Mouse (Mus musculus) testis, adult 2 months (tissue): ENCODE measurements around the gene Olfr930. TPM values are rescaled to one million over a fixed set of nuclear protein-coding genes. Genes with fewer than 3 reads are reported as not detected.

Source experiments
- H3K27ac ChIP-seq: fragments of 200-500 bp; 2 replicates; pipeline ENCODE4 v1.5.1; 2012; ENCODE audit warnings: low read depth, low read length; ENCODE audit not compliant: control insufficient read depth, insufficient read depth
- H3K27me3 ChIP-seq: fragments of 200-500 bp; 2 replicates; pipeline ENCODE4 v1.6.1; 2012; ENCODE audit warnings: mild to moderate bottlenecking, low read length, moderate library complexity; ENCODE audit not compliant: control insufficient read depth, insufficient read depth
- H3K36me3 ChIP-seq: fragments of 200-500 bp; 2 replicates; pipeline ENCODE4 v1.6.1; 2012; ENCODE audit warnings: mild to moderate bottlenecking, low read length; ENCODE audit not compliant: control insufficient read depth, insufficient read depth
- H3K4me1 ChIP-seq: fragments of 200-500 bp; 2 replicates; pipeline ENCODE4 v1.6.1; 2012; ENCODE audit warnings: low read length; ENCODE audit not compliant: control insufficient read depth, insufficient read depth
- H3K4me3 ChIP-seq: fragments of 200-500 bp; 2 replicates; pipeline ENCODE4 v1.5.1; 2012; ENCODE audit warnings: low read depth, mild to moderate bottlenecking, low read length, moderate library complexity, mixed read lengths; ENCODE audit not compliant: control insufficient read depth
- CTCF ChIP-seq: fragments of 200-500 bp; IDR thresholded peaks from 2 replicates; pipeline ENCODE4 v1.5.1; 2012; ENCODE audit warnings: low read depth, mild to moderate bottlenecking, inconsistent platforms, low read length, moderate library complexity; ENCODE audit not compliant: control insufficient read depth, insufficient read depth, insufficient replicate concordance
- POLR2A ChIP-seq: fragments of 200-500 bp; IDR thresholded peaks from 2 replicates; pipeline ENCODE4 v1.6.1; 2012; ENCODE audit warnings: low read depth, mild to moderate bottlenecking, inconsistent platforms, low read length, moderate library complexity; ENCODE audit not compliant: control insufficient read depth
- polyA plus RNA-seq: library from polyadenylated mRNA; depleted of rRNA; stranded (reverse); fragments of >200 nt; gene quantifications from 2 replicates; pipeline ENCODE4 v1.2.3, GENCODE M21; 2012; rRNA removed

The Olfr930 gene
- polyA plus RNA-seq, result 0.16 and 0.19 TPM in 2 replicates

- no peaks in the 10 kb centered on the region for H3K27me3 ChIP-seq
- H3K27ac ChIP-seq, result no peak within 1 kb of the TSS
- TF ChIP-seq CTCF (no peak), POLR2A (no peak)
- no peaks in the 10 kb centered on the region for H3K4me1 ChIP-seq
- no peak within 1 kb of the TSS for H3K4me3 ChIP-seq
- H3K36me3 ChIP-seq, result no peaks in the 10 kb centered on the region
Measured at GRCm38 (mm10) chr9:38929509-38929908, at the start of gene Olfr930. Gene Olfr930, plus strand, starts transcription at chr9:38929809.

DNA sequence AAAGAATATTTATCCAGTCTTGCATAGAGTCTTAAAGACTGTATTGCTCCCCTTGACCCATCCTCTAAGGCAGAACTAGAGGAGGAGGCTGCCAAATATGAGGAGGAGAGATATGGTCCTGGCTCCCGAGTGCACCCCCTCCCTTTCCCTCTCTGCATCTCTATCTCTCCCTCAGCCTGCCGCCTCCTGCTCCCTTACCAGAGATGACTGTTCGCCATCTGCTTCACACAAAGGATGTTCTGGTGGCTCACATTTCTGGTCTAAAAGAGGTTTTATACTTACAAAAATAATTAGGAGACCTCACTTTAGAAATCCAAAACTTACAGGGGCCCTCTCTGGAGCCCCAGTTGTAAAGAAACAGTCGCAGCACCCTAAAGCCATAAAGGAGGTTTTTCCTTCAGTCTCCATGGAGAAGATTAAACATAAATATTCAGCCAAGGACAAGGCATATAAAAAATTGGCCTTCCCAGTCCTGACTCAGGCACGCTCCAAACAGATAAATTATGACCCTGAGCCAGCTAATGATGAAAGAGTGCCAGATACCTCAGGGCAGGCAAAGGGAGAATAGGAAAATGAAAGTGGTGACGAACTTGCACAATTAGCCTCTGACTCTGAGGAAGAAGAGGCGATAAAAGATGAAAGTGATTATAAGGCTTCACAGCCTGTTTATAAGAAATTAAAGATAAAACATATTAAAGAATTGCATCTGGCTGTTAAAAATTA, 24.0 kb downstream of the Olfr930 start:
- H3K27ac ChIP-seq, result no peak overlapping the region
- TF ChIP-seq POLR2A (no peak), CTCF (no peak)
- peaks cover 2% of the 10 kb centered on the region; the same call in 1 of the 2 replicates for H3K4me1 ChIP-seq
- H3K4me3 ChIP-seq, result no peak overlapping the region
- no peaks in the 10 kb centered on the region for H3K36me3 ChIP-seq
- no peaks in the 10 kb centered on the region for H3K27me3 ChIP-seq

DNA sequence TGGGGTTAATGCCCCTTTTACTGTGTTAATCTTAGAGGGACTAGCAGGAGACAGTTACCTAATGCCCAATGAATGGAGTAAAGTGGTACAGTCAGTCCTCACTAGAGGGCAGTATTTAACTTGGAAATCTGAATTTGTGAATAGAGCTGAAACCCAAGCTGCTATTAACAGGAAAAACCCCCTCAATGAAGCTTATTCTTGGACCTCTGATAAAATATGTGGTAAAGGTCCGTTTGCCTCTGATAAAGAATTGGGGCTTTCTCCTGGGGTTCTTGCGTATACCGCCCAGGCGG, 24.5 kb downstream of the Olfr930 start:
- TF ChIP-seq POLR2A (no peak), CTCF (no peak)
- no peak overlapping the region for H3K4me3 ChIP-seq
- H3K36me3 ChIP-seq, result no peaks in the 10 kb centered on the region
- no peak overlapping the region for H3K27ac ChIP-seq
- H3K27me3 ChIP-seq, result no peaks in the 10 kb centered on the region
- peaks cover 2% of the 10 kb centered on the region; the same call in 1 of the 2 replicates for H3K4me1 ChIP-seq

- no peak for TF ChIP-seq POLR2A
- TF ChIP-seq CTCF, result no peak
- no peaks in the 10 kb centered on the region for H3K4me1 ChIP-seq
- H3K4me3 ChIP-seq, result no peak within 1 kb of the TSS
- no peaks in the 10 kb centered on the region for H3K27me3 ChIP-seq
- H3K27ac ChIP-seq, result no peak within 1 kb of the TSS
- no peaks in the 10 kb centered on the region for H3K36me3 ChIP-seq
Measured at GRCm38 (mm10) chr9:38972013-38972412, 42.4 kb downstream of the Olfr930 start, which contains the start of gene Olfr933. Gene Olfr933, plus strand, starts transcription at chr9:38972313.

Other genes starting within 250 kb of the Olfr930 start
- not detected in 2 replicates for gene Olfr919, start 226.1 kb upstream of the Olfr930 start, polyA plus RNA-seq
- gene Vwa5a, start 211.5 kb upstream of the Olfr930 start, polyA plus RNA-seq, result 1.5 and 2.4 TPM in 2 replicates
- gene Olfr920, start 177.5 kb upstream of the Olfr930 start, polyA plus RNA-seq, result 0.04 and 0.07 TPM in 2 replicates
- gene Olfr921, start 156.7 kb upstream of the Olfr930 start, polyA plus RNA-seq, result not detected in 2 replicates
- gene Olfr922, start 115.2 kb upstream of the Olfr930 start, polyA plus RNA-seq, result not detected in 2 replicates
- gene Olfr923, start 103.3 kb upstream of the Olfr930 start, polyA plus RNA-seq, result not detected in 2 replicates
- not detected in 2 replicates for gene Olfr924, start 85.4 kb upstream of the Olfr930 start, polyA plus RNA-seq
- gene Olfr26, start 74.7 kb upstream of the Olfr930 start, polyA plus RNA-seq, result not detected in 2 replicates
- gene Olfr926, start 52.7 kb upstream of the Olfr930 start, polyA plus RNA-seq, result not detected in 2 replicates
- not detected in 2 replicates for gene Olfr933, start 42.5 kb downstream of the Olfr930 start, polyA plus RNA-seq
- gene Olfr934, start 58.5 kb downstream of the Olfr930 start, polyA plus RNA-seq, result not detected in 2 replicates
- not detected in 2 replicates for gene Olfr935, start 69.9 kb downstream of the Olfr930 start, polyA plus RNA-seq
- gene Olfr146, start 93.6 kb downstream of the Olfr930 start, polyA plus RNA-seq, result not detected in 2 replicates
- gene Olfr937, start 135.1 kb downstream of the Olfr930 start, polyA plus RNA-seq, result not detected in 2 replicates
- gene Olfr938, start 149.1 kb downstream of the Olfr930 start, polyA plus RNA-seq, result not detected in 2 replicates
- gene Olfr27, start 198.3 kb downstream of the Olfr930 start, polyA plus RNA-seq, result 0.51 and 0.79 TPM in 2 replicates
- gene Olfr943, start 236.5 kb downstream of the Olfr930 start, polyA plus RNA-seq, result not detected in 2 replicates